Mouse (Mus musculus): Measurements from ENCODE around the gene Fam92b. TPM values are rescaled to one million over a fixed set of nuclear protein-coding genes. Genes with fewer than 3 reads are reported as not detected.

Fam92b gene
- total and polyA plus RNA-seq, 3 experiments: not detected

DNA sequence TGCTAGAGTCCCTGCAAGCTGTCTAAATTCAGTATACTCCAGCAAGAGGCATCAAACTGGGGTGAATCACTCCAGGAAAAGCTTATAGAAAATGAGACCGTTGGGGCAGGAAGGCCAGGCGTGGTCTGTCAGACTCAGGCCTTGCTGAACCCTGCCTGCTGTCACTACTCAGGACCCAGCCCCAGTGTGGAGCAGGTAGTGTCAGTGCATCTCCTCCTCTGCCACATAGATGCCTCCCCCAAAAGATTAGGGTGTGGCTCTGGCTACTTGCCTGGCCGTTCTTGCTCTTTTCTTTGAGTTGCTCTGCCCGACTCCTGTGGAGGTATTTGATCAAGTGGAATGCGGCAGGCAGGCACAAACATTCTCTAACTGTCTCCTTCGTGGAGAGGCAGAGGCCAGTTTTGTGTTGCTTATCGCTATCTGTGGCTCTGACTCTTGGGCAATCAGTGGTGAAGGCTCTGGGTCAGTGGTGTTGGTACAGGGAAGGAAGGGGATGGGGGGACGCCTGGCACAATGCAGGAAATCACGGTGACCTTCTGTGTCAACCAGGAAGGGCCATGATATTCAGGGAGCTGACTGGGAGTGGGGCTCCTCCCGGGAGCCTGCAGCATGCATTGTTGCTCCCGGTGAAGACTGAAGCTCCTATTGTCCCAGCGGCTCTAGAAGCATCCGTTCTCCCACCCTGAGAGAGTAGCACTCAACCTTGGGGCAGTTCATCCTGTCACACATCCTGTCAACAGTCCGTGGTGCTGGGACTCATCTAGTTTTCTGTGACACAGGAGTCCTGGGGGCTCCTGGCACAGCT, 50.7 kb downstream of the Fam92b start:
- Histone ChIP-seq H3K79me2 (ENCODE audit: control insufficient read depth, insufficient read depth, low read length, poor library complexity) (no peaks in the 10 kb centered on the region), H3K4me1 (ENCODE audit: control insufficient read depth in 1 of 2, insufficient read depth in 2 of 2, low read length in 2 of 2) (no peaks in the 10 kb centered on the region), H3K9ac (ENCODE audit: control insufficient read depth, low read depth, low read length, poor library complexity, severe bottlenecking) (no peak overlapping the region), H3K27ac (ENCODE audit: control insufficient read depth, low read depth, low read length) (no peak overlapping the region), H3K4me3 (ENCODE audit: control insufficient read depth in 1 of 2, insufficient read depth in 1 of 2, low read depth in 2 of 2, low read length in 2 of 2) (no peak overlapping the region), H3K9me3 (replicated peaks; ENCODE audit: insufficient read depth, low read length) (no peaks in the 10 kb centered on the region), H3K27me3 (ENCODE audit: control insufficient read depth in 1 of 2, insufficient read depth in 2 of 2, low read length in 2 of 2) (no peaks in the 10 kb centered on the region), H3K36me3 (ENCODE audit: control insufficient read depth in 1 of 2, insufficient read depth in 2 of 2, low read length in 2 of 2) (no peaks in the 10 kb centered on the region)
- no peak for DNase-seq (ENCODE audit: low read depth, low spot score)
- TF ChIP-seq MAFK (IDR thresholded peaks at IDR 0.05; ENCODE audit: borderline replicate concordance, low read depth, low read length) (no peak), POLR2AphosphoS2 (IDR thresholded peaks at IDR 0.05; ENCODE audit: low read length) (no peak), CHD1 (IDR thresholded peaks at IDR 0.05; ENCODE audit: low read depth, low read length) (no peak), ZMIZ1 (IDR thresholded peaks at IDR 0.05; ENCODE audit: low read depth, low read length) (no peak), KAT2A (conservative IDR thresholded peaks at IDR 0.05; ENCODE audit: low read depth, low read length) (no peak), BHLHE40 (IDR thresholded peaks at IDR 0.05; ENCODE audit: borderline replicate concordance, low read depth, low read length) (no peak), EP300 (IDR thresholded peaks at IDR 0.05; ENCODE audit: low read depth in 1 of 2, low read length in 2 of 2) (no peak), POLR2AphosphoS5 (IDR thresholded peaks at IDR 0.05; ENCODE audit: borderline replicate concordance, low read depth, low read length) (no peak), RAD21 (IDR thresholded peaks at IDR 0.05; ENCODE audit: low read depth, low read length) (no peak), SIN3A (IDR thresholded peaks at IDR 0.05; ENCODE audit: low read length) (no peak), HCFC1 (IDR thresholded peaks at IDR 0.05; ENCODE audit: low read depth, low read length) (no peak), RCOR1 (IDR thresholded peaks at IDR 0.05; ENCODE audit: low read depth, low read length) (no peak), ZKSCAN1 (IDR thresholded peaks at IDR 0.05; ENCODE audit: low read depth, low read length) (no peak), MXI1 (IDR thresholded peaks at IDR 0.05; ENCODE audit: low read depth, low read length) (no peak), E2F4 (IDR thresholded peaks at IDR 0.05; ENCODE audit: borderline replicate concordance, low read depth, low read length) (no peak), MEF2A (IDR thresholded peaks at IDR 0.05; ENCODE audit: extremely low read depth, insufficient replicate concordance, low read depth, low read length, poor library complexity, severe bottlenecking) (no peak), ELF1 (IDR thresholded peaks at IDR 0.05; ENCODE audit: low read depth, low read length) (no peak), GATA1 (IDR thresholded peaks at IDR 0.05; ENCODE audit: low read depth, low read length) (no peak), JUND (IDR thresholded peaks at IDR 0.05; ENCODE audit: low read depth, low read length) (no peak)

All from MEL (cell line).